Mouse (Mus musculus): Measurements from ENCODE around the gene Oit1.

Oit1 gene

DNA sequence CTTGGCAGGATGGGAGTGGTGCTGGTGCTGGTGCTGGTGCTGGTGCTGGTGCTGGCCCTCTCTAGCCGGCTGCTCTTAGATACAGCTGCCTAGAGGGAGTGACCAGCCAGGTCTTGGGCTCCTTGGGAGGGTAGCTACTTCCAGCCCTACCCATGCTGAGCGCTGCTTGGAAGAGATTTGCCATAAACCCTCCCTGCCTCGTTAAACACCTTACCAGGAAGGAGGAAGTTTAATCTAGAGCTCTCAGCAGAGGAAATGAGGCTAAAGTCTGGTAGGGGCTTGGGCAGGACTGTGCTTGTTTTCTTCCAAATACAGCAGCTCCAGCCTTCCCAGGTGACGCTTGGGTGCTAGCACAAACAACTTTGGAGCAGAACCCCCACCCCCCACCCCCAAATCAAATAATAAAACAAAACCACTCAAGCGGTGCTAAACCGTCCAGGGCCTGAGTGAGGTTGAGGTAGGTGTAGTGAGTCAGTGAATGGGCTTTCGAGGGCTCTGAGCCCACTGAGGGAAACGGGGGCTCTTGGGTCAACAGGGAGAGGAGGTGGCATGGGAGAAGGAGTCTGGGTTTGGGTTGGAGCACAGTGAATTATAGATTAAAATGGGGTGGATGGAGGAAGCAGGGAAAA, at the start of gene Oit1:
Gene Oit1 (minus strand): TSS at position 70 of the 629 bp plus-strand sequence.
- DNase-seq, result no peak

DNA sequence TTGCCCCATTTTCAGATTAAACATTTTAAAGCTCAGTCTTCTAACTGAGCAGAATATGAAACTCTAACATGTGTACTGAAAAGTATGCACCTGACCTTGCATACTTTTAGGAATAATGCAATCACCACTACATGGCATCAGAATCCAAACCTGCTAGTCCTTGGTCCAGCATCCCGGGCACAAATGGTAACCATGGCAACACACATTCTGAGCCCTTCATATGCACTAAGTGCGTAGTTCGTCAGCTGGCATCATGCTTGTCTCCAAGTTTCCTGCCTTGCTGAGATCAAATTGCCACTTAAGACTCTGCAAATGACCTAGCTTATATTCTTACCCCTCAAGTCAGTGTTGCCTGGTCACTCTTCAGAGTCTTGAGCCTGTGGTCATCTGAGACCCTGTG, 44.3 kb upstream of the Oit1 start:
- no peak for DNase-seq

DNA sequence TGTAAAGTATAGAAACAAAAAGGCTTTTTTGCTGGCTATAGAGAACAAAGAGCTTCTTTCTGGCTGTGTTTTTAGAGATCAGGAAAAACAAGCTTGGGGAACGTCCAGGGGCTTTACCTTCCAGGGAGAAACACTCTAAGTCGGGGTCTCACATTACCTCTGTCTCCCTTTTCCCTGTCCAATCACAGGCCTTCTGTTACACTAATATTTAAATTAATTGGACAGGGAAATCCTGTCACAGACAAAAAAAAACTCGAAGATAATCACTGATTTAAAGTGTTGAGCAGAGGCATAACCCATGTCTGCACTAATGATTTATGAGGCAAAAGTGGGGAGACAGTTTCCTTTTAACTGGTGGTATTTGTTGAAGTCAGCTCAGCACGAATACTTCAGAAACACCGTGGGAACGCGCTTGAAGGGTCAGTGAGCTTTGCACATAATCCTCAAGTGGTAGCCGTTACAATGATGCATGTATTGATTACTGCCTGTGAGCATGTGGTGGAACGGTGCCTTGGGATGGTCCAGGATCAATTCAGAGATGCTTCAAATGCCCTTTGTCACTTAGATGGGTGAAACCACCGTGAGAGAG, 42.7 kb upstream of the Oit1 start:
- no peak for DNase-seq

DNA sequence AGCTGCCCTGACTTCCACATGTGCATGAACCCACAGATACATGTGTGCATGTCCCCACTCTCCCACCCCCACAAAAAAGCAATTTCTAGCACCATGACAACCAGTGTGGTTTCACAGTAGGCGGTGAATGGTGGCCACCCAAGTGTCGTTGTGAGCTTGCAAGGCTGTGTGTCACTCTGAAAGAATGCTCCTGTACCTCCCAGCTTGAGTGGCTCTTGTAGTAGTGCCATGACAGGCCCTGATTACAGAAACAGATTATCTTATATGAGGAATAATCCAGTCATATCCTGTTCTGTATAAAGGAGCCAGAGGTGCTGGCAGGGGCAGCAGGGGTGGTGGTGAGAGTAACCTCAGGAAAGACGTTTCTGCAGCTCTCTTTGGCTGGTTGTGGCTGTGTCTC, 40.1 kb upstream of the Oit1 start:
- DNase-seq, result no peak

DNA sequence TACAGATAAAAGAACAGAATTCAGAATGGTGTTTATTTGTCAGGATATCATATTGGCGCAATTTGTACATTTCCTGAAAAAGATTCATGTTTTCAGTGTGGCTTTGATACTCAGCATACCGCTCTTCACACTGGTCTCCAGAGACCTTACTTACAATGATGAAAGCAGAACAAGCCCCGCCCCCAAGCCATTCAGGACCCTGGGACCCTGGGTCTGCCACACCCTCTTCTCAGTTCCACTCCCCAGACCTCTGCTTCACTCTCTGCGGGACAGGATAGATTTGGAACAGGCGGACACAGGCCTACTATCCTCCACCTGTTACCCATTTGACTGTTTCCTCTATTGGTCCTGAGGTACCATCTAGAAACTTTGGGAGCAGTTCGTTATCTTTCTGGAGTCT, 27.4 kb upstream of the Oit1 start:
- no peak for DNase-seq

DNA sequence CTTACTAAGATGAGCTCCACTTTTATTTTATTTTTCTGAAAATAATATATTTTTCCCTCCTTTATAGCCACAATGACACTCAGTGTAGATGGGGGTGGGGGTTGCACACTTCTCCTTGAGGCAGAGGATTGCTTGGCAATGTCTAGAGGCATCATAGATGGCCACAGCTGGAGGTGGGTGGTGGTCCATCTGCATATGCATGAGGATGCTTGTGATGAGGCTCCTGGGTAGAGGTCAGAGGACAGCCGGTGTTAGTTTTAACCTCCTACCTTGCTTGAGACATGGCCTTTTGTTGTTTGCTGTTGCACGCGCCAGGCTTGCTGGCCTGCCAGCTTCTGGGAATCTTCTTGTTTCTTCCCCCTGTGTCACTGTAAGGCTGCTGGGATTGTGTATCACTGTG, 24.8 kb upstream of the Oit1 start:
- DNase-seq, result no peak

DNA sequence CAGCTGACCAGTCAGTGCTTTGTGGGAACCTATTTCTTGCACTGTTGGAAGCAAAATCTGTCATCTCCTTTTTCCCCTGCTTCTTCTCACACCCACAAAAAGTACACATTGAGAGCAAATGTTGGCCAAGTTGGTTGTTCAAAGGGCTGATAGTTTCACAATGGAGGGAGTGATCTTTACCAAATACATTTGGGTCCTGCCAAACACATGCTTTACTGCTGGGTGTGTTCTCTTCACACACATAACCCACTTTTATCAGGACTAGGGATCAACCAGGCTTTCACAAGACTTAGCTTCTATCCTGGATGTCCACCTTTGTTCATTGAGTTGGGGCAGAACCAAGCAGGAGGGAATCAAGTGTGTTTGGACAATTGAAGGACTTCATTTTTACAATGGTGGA, 20.0 kb upstream of the Oit1 start:
- no peak for DNase-seq

DNA sequence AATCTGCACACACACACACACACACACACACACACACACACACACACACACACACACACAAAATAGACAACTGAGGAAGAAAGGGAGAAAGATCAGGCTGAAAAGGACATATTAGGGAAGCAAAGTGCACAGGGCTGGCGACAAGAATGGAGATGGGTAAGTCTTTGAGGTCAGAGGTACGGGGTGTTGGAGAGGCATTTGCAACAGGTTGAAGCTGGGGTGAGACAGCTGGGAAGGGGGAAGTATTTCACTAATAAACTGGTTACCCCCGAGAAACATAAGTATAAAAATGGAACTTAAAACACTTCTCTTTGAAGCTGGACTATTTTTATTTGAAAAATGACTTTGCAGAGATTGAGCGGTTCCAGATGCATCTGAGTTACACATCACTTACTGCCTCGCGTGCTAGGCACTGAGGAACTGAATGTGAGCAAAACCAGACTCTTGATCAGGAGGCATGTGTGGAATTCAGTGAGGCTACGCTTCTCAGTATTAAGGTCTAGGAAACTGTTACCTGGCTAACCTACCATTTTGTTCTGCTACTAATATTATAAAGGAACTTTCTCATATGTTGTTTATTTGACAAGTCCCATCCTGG, 17.2 kb upstream of the Oit1 start:
- DNase-seq, result no peak

DNA sequence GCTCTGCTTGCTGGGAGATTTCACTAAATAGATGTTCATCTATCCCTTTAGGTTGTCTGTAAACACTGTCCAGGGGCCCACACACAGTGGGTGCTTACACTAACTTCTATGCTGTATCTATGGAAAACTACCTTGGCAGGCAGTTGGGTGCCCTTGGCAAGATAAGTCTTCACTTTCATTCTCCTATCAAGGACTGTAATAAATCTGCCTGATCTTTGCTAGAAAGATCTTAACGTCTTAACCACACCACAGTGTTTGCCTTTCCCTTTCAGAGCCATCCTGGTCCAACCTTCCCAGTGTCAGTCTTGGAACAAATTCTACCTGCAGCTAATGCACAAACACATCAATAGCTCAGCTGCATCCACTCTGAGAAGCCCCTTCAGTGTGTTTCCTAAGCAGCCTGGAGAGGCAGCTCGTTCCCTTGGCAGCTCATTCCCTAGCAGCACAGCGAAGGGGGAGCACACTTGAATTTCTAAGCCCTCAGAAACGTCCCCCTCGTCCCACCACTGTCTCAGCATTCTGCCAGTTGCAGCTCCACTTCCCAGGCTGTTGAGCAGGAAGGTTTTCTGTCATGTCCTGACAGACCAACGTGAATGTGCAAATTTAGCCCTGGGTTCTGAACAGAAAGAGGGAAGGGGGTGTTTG, 13.7 kb upstream of the Oit1 start:
- no peak for DNase-seq

DNA sequence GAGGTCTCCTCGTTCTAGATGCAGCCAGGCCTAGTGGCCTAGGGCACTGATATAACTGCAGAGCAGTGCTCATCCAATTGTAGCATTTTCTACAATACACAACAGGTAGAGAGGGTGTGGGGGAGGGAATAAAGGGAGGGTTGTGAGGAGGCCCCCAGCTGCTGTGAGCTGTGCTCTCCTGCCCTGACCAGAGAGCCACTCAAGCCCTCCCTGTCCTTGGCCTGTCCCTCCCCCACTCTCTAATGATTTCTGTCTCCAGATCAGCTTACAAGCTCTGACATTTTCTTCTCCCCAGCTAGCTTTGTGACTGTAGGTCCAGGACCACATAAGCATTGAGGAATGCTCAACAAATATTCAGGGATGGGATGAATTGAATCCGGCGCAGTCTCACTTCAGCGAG, 9.2 kb downstream of the Oit1 start:
- DNase-seq, result no peak

DNA sequence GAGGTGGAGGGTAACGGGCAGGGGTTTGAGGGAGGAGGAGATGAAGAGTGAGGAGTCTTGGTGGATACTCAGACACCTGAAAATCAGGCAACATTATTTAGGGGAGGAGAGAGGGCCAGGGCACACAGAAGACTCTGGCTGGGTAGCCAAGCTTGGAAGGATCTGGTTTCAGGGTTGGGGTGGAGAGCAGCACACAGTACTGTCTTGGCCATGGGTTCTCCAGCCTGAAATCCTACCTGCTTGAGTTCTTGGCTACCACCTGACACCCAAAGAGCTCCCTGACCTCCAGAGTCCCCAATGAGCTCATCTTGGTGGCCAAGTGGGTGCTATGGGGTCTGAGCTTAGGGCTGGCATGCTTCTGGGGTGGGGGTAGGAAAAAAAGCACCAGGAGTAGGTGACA, 9.7 kb downstream of the Oit1 start:
- no peak for DNase-seq

DNA sequence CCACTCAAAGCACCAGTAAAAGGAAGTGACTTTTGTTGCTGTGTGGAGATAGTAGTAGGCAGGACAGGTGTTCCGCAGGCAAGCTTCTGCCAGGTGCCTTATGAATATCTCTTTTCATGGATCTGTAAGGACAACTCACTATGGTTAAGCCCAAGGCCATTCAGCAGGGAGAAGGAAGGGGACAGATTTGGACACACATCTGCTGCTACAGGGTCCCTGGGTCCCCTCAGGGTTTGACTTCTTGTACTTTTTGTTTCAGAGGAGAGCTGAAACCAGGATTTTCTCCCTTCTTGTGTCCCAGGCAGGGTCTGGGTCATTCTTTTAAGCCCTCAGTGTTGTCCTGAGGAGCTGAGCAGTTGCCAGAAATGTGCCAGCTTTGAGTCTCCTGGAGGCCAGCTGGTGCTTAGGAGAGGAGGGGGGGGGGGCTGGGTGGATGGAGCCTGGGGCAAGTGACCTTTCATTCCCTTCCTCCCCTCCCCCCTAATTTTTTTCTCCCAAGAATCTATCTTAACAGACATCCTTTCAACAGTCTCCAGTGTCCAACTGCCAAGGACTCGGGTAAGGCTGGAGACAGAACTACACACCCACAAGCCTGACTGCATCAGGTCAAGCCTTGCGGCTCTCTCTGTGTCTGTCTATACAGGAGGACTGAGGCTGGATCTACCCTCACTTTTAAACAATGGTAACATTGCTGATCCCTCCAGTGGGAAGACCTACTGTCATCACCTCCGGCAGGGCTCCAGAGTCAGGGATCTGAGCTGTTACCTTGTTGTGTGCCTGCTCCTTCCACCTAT, 10.6 kb downstream of the Oit1 start:
- DNase-seq, result no peak

DNA sequence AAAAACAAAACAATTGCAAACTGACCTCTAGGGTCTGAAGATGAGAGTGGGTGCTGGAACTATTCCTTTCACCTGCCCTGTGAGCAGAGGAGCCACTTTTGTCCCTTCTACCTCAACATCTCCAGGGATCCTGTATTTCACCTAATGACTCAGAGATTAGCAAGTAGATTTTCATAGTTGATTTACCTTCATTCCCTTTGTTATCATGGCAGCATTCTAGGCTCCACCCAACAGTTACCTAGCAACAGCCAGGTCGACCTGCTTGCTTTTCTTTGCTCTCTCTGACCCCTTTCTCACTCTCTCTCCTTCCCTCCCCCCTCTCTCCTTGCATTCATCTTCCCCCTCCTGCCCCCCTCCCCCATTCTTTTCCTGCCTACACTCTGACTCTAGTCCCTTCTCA, 11.4 kb downstream of the Oit1 start:
- DNase-seq, result no peak

DNA sequence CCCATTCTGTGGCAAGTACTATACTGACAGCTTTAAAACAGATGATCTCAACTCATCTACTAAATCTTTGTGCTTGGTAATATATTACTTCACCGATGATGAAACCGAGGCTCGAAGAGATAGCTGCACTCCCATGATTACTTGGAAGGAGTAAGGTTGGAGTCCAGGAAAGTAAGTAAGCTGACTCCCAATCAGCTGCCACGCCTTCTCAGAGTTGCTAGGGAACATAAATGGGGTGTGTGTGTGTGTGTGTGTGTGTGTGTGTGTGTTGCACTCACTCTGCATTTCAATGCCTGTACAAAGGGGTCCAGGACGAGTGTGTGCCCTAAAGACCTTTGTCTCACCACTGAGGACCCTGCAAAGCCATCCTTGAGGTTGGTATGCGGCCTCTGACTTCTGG, 12.7 kb downstream of the Oit1 start:
- DNase-seq, result no peak

DNA sequence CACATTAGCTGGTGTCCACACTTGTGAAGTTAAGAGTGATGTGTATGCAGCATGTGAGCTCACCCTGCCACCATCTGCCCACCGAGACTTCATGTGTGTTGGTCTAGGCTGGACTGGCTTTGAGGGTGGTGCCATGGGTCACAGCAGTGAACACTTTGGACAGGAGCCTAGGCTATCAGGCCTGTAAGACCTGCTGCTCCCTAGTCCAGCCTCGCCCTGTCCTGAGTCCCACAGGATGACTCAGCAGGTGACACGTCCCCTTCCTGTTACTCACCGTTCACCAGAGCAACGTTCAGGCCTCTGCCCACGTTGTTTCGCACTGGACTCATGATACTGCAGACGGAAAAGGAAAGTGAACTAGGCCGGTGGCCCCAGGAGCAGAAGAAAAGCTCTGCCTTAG, 21.7 kb downstream of the Oit1 start:
- DNase-seq, result no peak

DNA sequence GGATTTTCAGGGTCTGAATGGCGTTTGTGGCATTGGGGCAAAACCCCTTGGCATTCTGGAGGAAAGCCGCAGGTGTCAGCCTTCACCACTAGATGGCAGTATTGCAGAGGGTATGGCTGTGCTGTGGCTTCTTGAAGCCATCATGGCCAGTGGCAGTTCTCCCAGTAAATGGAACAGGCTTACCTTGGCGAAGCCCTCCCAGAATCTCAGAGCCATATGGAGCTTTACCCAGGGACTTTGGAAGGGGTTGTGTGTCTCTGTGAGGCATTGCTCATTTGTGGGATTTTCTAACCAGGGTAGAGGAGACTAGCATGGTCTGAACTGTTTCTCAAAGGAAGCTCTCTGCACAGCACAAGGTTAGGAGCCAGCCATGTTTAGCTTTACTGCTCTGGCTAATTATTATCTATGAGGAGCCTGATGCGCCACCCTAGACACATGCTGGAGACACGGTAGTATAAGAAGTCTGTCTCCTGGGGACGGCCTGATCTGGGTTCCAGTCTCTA, 22.5 kb downstream of the Oit1 start:
- DNase-seq, result peak; percentile 74

DNA sequence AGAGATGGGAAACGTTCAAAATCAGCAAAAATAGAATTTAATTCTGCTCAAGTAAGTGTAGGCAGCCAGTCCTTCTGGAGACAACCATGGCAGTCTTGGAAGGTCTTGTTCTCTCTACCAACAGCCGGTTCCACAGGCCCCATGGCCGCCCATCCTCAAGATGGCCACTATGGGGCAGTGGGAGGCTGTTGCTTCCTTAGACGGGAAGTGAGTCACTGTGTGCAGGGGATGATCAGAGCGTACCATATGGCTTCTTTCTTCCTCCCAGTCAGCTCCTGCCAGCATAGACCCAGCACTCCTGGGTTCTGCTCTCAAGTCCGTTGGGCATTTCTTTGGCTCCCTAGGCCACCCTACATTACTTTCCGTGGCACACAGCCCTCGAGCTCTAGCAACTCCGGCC, 29.6 kb downstream of the Oit1 start:
- no peak for DNase-seq

DNA sequence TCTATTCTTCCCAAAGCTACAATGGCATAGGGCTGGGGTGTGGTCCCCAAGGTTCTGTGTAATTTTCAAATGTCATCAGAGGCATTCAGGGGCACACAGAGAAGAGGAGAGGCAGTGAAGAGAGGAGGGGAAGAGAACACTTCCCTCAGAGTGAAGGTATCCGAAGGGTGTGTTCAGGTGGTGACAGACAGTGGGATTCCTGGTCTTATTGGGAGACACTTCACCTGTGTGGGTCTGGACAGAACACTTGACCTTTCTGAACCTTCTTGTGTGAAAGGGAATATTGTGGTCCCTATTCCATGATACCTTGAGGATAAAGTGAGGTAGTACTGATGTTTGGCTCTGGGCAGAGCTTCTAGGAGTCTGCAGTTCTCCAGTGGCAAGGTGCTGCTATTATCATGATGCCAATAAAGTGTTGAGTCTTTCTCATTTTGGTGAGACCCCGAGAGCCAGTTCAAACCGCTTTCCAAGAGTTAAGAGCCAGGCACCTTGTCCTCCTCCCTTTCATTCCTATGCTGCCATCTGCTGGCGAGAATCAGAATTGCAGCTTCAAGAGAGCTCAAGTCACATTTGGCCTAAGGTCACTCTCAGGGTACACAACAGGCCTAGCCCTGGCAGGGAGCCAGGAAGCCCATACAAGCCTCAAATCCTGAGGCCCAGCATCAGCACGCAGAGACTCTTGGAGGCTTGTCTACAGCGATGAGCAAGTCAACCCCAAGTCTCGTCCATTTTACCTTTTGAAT, 32.1 kb downstream of the Oit1 start:
- DNase-seq, result peak; percentile 86

DNA sequence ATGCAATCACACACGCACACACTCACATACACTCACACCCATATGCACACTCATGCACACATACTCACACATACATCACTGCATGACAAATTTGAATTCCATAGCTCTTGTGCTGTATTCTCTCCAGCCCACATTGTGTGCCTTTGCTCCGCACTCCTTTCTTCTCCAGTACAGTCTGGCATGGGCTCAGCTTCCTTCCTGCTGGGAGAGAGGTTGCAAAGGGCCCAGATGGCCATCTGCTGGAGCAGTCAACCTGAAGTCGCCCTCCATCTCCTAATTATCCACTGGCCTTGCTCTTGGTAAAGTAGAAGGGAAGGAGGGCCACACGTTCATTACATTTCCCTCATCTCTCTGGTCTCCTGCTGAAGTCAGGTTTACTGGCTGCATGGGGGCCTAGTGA, 33.0 kb downstream of the Oit1 start:
- peak; percentile 84 for DNase-seq

DNA sequence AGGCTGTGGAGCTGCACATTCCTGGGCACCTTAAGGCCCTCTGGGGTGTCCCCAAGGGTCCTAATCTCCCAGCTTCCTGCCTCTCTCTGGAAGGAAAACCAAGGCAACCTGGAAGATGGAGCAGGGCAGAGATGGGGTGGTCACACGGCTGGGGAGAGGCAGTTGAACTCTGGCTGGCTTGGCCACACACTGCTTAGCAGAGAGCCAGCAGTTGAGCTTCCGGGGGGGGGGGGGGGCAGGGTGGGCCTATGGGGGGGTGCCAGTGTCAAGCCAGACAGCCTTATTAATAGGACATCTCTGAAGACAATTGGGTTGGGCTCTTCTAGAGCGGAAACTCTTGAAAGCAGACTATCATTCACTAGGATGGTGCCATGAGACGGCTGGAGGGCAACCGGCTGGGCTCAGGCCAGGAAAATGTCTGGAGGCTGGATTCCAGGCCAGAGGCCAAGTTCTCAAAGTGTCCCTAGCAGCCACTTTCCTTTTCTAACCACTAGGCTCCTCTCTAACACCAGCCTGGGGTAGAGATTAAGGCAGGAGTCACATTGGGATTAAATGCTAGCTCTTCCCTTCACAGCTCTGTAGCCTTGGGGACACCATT, 35.9 kb downstream of the Oit1 start:
- no peak for DNase-seq

DNA sequence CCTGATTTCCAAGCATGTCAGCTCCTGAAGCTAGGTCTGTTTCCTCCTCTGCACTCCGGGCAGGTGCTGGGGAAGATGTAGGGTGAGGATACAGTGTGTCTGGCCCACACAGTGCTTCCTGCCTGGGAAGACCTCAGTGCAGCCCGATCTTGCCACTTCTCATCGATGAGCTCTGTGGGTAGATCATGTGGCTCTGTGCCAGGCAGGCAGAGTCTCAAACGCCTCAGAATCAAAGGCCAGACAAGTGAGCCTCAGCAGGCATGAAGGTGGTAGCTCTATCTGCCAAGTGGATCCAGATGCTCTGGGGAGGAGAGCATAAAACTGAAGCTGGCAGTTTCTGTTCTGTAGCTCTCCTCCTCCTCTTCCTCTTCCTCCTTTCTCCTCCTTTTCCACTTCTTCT, 38.3 kb downstream of the Oit1 start:
- DNase-seq, result no peak

DNA sequence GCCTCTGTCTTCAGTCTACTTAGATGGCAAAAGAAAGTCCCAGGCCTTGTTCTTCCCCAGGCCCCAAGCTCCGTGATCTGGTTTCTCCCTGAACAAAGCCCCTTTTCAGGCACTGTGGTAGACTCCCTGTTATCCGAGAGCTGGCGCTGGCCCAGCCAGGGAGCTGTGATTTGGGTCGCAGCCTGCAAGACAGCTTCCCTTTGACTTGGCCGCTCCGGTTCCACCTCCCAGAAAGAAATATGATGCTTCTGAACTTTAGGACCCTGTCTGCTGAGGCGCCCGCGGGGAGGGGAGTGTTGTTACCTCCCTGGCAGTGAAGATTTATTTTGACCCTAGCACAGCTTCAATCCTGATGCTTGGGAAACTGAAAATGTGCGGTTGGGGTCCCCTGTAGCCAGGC, 42.6 kb downstream of the Oit1 start:
- no peak for DNase-seq
